Mouse (Mus musculus) fat pad, adult 2 months (tissue): ENCODE data around the gene Cdhr2.

Experiments used
- DNase-seq: peaks from one replicate; pipeline ENCODE4 v3.0.0-alpha.2; 2011; ENCODE audit warnings: low read depth, low spot score; ENCODE audit errors: extremely low read depth

Gene Cdhr2

DNA sequence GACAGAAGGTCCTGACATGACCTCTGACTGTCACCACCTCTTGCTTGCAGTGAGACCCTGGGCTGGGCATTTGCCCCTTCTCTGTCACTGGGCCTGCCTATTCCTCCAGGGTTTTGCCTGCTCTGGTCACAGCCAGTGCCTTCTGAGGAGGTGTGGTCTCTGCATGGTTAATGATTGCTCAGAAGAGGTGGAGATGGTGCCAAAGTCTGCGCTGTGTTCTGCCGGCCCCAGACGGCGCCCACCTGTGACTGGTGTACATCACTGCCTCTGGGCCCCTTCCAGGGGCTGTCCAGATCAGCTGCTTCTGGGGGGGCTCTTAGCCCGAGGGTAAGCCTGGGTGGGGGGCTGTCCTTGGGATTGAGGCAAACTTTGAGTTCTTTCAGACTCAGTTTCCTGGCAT lies at the start of gene Cdhr2:
Cdhr2 (plus strand) TSS at position 219 of the 400 bp plus-strand sequence.
- DNase-seq = no peak

GRCm38 (mm10) chr13:54660877-54661276 lies 40.4 kb upstream of the Cdhr2 start:
- no peak for DNase-seq

DNA sequence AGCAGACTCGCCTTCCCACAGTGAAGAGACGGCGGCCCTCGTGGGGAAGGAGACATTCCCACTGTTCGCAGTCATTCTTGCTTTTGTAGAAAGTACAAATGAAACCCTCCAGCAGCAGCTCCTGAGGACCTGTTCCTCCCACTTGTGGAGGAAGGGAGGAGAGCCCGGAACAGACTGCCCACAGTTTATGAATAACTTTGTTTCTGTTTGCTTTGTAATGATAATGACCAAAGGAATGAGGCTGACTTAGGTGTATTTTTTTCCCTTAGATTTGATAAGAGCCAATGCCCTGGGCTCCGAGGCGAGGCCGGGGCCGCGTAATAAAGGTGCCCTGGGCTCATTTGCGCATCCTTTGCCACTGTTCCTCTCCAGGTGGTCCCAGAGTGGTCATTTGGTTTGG lies 39.9 kb upstream of the Cdhr2 start:
- DNase-seq = no peak

DNA sequence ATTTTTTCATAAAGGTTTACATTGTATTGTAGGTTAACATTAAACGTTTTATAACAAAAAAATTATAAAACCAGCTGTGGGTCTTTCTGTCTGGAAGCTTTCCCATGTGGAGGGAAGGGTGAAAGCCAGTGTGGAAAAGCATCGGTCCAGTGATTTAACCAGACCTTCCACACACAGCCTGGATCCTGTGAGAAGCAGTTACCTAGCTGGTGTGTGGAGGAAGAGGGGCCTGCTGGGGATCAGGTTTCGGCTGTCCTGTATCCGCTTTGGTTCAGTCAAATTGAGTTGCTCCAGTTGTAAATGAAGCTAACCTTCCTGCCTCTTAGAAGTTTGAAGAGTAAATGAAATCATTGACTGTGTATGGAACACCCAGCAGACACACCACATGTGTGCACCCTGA lies 37.3 kb upstream of the Cdhr2 start:
- DNase-seq = no peak

- no peak for DNase-seq
Measured at GRCm38 (mm10) chr13:54664509-54664908, 36.8 kb upstream of the Cdhr2 start.

DNA sequence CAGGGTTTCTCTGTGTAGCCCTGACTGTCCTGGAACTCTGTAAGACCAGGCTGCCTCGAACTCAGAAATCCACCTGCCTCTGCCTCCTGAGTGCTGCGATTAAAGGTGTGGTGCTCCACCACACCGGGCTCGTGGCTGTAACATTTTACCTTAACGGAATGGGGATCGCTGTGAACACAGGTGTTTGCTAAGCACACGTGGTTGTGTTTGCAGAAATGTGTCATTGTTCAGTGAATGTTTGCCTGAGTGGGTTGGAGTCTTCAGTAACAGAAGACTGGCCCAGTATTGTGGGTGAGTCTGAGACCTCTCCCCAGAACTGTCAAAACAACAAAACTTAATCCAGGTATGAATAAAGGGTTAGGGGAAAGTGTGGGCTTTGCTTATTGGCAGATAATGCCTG lies 36.2 kb upstream of the Cdhr2 start:
- DNase-seq = no peak

- DNase-seq = no peak
Measured at GRCm38 (mm10) chr13:54670491-54670890, 30.8 kb upstream of the Cdhr2 start.

- DNase-seq = peak; percentile 65
Measured at GRCm38 (mm10) chr13:54675895-54676590, 25.2 kb upstream of the Cdhr2 start.

GRCm38 (mm10) chr13:54678263-54678662 lies 23.0 kb upstream of the Cdhr2 start:
- DNase-seq = peak; percentile 56

DNA sequence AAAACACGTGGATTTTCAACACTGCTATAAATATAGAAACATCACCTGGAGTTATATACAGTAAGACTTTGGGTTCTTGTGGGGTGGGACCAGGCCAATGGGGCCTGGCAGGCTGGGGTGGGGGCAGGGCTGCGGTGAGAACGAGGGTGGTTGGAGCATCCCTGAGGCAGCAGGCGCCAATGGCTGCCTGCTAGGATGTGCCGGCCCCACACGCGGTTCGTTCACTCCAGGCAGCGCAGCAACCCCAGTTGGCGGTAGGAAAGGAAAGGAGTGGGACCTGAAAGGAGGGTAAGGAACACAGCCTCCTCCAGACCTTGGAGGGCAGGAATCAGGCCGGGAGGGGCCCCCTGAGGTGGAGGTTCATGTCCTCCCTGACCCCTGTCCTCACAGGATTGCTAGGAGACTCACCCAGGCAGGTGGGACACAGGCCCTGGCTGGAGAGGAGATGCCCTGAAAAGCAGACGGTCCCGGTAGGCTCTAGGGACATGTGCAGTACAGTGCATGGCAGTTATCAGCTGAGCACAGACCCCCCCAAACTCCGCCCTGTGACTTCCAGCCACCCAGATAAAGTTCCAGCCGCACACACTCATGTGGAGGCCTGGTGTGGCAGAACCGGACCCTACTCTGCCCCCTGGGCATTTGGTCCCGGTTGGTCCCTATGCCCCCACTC lies 20.9 kb upstream of the Cdhr2 start:
- DNase-seq = no peak

DNA sequence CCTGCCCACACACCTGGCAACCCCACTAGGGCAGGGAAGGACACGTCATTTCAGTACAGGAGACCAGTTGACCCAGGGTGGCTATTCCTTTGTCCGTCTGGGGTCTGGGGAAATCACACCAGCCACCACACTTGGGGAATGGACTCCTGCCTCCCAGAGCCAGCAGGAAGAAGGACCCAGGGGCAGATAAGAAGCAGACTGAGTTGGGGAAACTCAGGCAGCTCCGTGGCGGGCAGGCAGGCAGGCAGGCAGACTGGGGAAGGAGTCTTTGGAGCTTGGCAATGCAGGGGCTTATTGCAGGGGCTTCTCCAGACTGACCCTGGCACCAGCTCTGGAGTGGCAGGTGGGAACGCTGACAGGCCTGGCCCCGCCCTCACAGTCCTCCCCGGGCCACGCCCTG lies 20.0 kb upstream of the Cdhr2 start:
- no peak for DNase-seq

GRCm38 (mm10) chr13:54683301-54683700 lies 18.0 kb upstream of the Cdhr2 start:
- no peak for DNase-seq

DNA sequence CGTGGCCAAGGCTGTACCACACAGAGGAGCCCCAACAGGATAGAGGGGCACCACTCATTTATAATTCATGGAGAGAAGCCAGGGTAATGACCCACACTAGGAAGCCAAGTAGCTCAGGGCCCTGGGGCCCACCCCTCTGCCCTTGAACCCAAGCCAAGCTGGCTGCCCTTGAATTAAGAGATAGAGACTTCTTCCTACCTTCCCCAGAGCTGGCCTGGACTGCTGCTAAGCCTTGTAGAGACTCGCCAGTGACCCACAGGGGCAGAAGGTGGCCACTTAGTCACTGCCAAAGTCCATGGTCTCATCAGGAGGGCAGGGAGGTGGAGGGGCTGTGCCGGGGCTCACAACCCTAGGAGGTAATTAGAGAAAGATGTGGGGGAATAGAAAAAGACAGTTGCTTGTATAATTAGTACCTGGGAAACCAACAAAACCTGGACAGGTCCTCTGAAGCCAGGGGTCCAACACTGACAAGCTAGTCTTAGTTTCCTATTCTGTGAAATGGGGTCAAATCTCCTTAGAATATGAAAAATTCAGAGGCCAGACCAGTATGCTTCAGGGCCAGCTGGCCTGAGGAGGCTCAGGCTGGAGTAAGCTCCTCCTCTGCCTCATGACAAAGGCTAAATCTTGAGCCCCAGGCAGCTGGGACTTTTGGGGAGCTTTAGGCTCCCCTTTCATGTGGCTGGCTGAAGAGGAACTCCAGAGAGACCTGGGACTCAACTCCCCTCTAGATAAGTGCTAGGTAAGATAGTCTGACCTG lies 16.9 kb upstream of the Cdhr2 start:
- no peak for DNase-seq

DNA sequence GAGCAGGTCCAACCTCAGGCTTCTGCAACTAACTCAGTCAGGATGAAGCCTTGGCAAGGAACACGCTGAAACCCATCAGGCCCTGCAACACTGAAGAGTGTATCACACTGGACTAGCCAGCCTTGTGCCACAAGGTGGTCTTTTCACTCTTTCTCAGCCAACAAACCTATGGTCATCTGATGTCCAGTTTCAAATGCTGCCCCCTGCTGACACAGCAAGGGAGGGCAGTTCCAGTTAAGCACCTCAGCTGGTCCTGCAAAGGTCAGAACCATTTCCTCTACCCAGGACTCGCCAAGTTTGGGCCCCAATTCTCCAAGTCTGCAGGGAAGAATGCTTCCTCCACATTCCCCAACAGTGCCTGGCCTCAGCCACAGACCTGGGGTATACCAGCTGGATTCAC lies 16.1 kb upstream of the Cdhr2 start:
- no peak for DNase-seq

- DNase-seq = no peak
Measured at GRCm38 (mm10) chr13:54686139-54687053, 14.9 kb upstream of the Cdhr2 start.

GRCm38 (mm10) chr13:54687096-54687495 lies 14.2 kb upstream of the Cdhr2 start:
- no peak for DNase-seq

GRCm38 (mm10) chr13:54687575-54688424 lies 13.5 kb upstream of the Cdhr2 start:
- peak; percentile 78 for DNase-seq

- DNase-seq = no peak
Measured at GRCm38 (mm10) chr13:54690151-54690740, 11.0 kb upstream of the Cdhr2 start.

- no peak for DNase-seq
Measured at GRCm38 (mm10) chr13:54691737-54692136, 9.5 kb upstream of the Cdhr2 start.
